Mouse (Mus musculus): ENCODE data around the gene B3gnt3.

DNA sequence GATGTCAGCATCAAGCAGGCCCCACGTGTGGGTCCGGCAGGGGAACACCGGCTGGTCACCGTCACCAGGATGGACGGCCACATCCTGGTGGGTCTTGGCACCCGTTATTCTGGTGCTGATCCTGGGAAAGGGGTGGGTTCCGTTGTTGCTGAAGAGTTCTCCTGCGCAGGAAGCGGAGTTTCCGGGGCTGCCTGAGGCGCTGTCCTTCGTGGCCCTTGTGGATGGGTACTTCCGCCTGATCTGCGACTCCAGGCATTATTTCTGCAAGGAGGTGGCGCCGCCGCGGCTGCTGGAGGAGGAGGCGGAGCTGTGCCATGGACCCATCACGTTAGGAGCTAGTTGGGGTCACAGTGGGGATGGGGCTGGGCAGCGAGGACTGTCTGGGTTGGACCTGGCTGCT is 21.1 kb downstream of the B3gnt3 start:
- TF ChIP-seq EP300 (IDR thresholded peaks at IDR 0.05; ENCODE audit: low read depth): no peak
- no peak for TF ChIP-seq CTCF (IDR thresholded peaks at IDR 0.05; ENCODE audit: low read depth)
